Mouse (Mus musculus): ENCODE results near the gene Slc2a1. TPM values are rescaled to one million over a fixed set of nuclear protein-coding genes. Genes with fewer than 3 reads are reported as not detected.
A peak's percentile ranks its signal among the peaks of the same experiment; 100 is the strongest.

Slc2a1 gene
- polyA plus RNA-seq, 1 experiment from 2014 or later = 137 TPM

DNA sequence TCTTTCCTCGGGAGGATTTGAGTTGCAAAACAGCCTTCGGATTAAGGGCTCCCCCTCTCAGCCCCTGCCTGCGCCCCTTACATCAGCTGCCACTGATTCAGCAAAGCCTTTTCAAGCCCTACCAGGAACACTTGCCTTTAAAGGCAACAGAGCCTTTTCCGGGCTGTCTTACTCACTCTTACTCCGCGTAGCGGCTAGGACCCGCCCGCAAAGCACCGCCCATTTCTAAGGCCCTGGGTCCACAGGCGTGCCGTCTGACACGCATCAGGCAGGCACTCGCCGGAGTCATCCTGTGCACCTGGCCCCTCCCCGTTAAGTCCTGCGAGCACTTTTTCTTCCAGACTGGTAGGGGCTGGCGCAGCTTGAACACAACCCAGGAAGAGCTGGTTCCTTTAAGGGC, 2.8 kb upstream of the Slc2a1 start:
- no peaks in the 10 kb centered on the region for H3K9me3 ChIP-seq (ENCODE audit: control insufficient read depth, low read length)
- H3K36me3 ChIP-seq (ENCODE audit: control insufficient read depth, insufficient read depth, low read length) = no peaks in the 10 kb centered on the region
- H3K9ac ChIP-seq (ENCODE audit: low read depth, low read length) = peak overlapping the region; percentile 36; the same call in 1 of the 2 replicates
- 2% methylated on average over 18 of the region's 18 CpGs for WGBS
- 0 out of 2 replicates have a peak overlapping the region, but pooled peaks have one; percentile 24 for H3K27ac ChIP-seq (ENCODE audit: low read depth, low read length)
- peak overlapping the region; percentile 23 for H3K4me3 ChIP-seq (ENCODE audit: low read depth, low read length)
- DNase-seq (ENCODE audit: low spot score) (peak; percentile 64), ATAC-seq (ENCODE audit: low FRiP score) (no peak)
- H3K4me1 ChIP-seq (replicated peaks; ENCODE audit: control insufficient read depth, insufficient read depth, low read length) = peaks cover 7% of the 10 kb centered on the region; the same call in 1 of the 2 replicates
- H3K4me2 ChIP-seq (replicated peaks; ENCODE audit: low read depth, low read length) = peak overlapping the region; percentile 52
- H3K27me3 ChIP-seq (ENCODE audit: control insufficient read depth, insufficient read depth, low read length) = no peaks in the 10 kb centered on the region

DNA sequence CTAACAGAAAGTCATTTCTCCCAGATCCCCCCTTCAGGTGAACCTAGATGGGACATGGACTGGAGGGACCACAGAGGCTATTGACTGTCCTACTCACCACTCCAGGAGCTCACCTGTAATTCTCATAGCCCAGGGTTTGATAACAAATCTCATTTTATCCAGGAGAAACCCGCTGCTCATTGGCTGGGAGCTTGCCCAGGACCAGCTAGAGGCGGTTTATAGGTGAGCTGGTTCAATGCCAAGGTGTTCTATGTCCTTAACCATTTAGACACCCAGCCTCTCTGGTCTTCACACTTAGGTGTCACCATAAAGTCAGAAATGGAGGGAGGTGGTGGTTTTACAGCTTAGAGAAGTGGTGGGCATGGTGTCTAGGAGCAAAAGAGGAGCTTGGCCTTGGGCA, 644 bp upstream of the Slc2a1 start:
- Histone ChIP-seq H3K36me3 (ENCODE audit: control insufficient read depth, insufficient read depth, low read length) (no peaks in the 10 kb centered on the region), H3K4me2 (replicated peaks; ENCODE audit: low read depth, low read length) (peak overlapping the region; percentile 57), H3K27ac (ENCODE audit: low read depth, low read length) (0 out of 2 replicates have a peak overlapping the region, but pooled peaks have one; percentile 12), H3K9ac (ENCODE audit: low read depth, low read length) (no peak overlapping the region), H3K4me1 (replicated peaks; ENCODE audit: control insufficient read depth, insufficient read depth, low read length) (peaks cover 19% of the 10 kb centered on the region), H3K4me3 (ENCODE audit: low read depth, low read length) (peak overlapping the region; percentile 69), H3K9me3 (ENCODE audit: control insufficient read depth, low read length) (no peaks in the 10 kb centered on the region), H3K27me3 (ENCODE audit: control insufficient read depth, insufficient read depth, low read length) (no peaks in the 10 kb centered on the region)
- ATAC-seq (ENCODE audit: low FRiP score) (no peak), DNase-seq (ENCODE audit: low spot score) (no peak)
- 70% methylated on average over 2 of the region's 2 CpGs for WGBS

DNA sequence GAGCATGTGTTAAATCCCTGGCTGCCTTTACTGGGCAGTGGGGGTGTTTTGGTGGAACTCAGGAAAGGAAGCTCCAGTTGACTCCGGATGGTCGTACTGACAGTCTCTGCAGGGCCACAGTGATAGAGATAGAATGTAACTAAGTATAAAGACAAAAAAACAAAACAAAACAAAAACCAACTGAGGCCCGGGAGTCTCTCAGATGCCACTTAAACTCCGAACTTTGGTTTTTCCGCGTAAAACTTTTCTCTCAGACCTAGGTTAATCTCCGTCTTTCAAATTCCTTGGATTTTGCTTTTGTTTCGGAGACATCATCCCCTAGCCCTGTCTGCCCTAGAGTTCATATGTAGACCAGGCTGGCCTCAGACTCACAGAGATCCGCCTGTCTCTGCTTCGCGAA, 1.1 kb downstream of the Slc2a1 start:
- H3K36me3 ChIP-seq (ENCODE audit: control insufficient read depth, insufficient read depth, low read length) = no peaks in the 10 kb centered on the region
- H3K27me3 ChIP-seq (ENCODE audit: control insufficient read depth, insufficient read depth, low read length) = no peaks in the 10 kb centered on the region
- peak overlapping the region; percentile 80 for H3K9ac ChIP-seq (ENCODE audit: low read depth, low read length)
- H3K27ac ChIP-seq (ENCODE audit: low read depth, low read length) = 0 out of 2 replicates have a peak overlapping the region, but pooled peaks have one; percentile 93
- H3K4me1 ChIP-seq (replicated peaks; ENCODE audit: control insufficient read depth, insufficient read depth, low read length) = peaks cover 19% of the 10 kb centered on the region
- WGBS = 6% methylated on average over 11 of the region's 11 CpGs
- DNase-seq (ENCODE audit: low spot score) (no peak), ATAC-seq (ENCODE audit: low FRiP score) (no peak)
- peak overlapping the region; percentile 57 for H3K4me2 ChIP-seq (replicated peaks; ENCODE audit: low read depth, low read length)
- H3K4me3 ChIP-seq (ENCODE audit: low read depth, low read length) = peak overlapping the region; percentile 69
- H3K9me3 ChIP-seq (ENCODE audit: control insufficient read depth, low read length) = no peaks in the 10 kb centered on the region

- DNase-seq (ENCODE audit: low spot score) = no peak
- WGBS = 15% methylated on average over 5 of the region's 5 CpGs
- Histone ChIP-seq H3K4me2 (replicated peaks; ENCODE audit: low read depth, low read length) (peak overlapping the region; percentile 57), H3K36me3 (ENCODE audit: control insufficient read depth, insufficient read depth, low read length) (no peaks in the 10 kb centered on the region), H3K27ac (ENCODE audit: low read depth, low read length) (no peak overlapping the region), H3K4me1 (replicated peaks; ENCODE audit: control insufficient read depth, insufficient read depth, low read length) (peaks cover 17% of the 10 kb centered on the region), H3K27me3 (ENCODE audit: control insufficient read depth, insufficient read depth, low read length) (no peaks in the 10 kb centered on the region), H3K9me3 (ENCODE audit: control insufficient read depth, low read length) (no peaks in the 10 kb centered on the region), H3K9ac (ENCODE audit: low read depth, low read length) (peak overlapping the region; percentile 36; the same call in 1 of the 2 replicates), H3K4me3 (ENCODE audit: low read depth, low read length) (peak overlapping the region; percentile 69)
- no peak for ATAC-seq (ENCODE audit: low FRiP score)
Observed at GRCm38 (mm10) chr4:119110512-119110911, 2.0 kb downstream of the Slc2a1 start.

GRCm38 (mm10) chr4:119111410-119111809, 2.9 kb downstream of the Slc2a1 start:
- Histone ChIP-seq H3K4me2 (replicated peaks; ENCODE audit: low read depth, low read length) (peak overlapping the region; percentile 57), H3K36me3 (ENCODE audit: control insufficient read depth, insufficient read depth, low read length) (no peaks in the 10 kb centered on the region)
- WGBS = 57% methylated on average over 5 of the region's 5 CpGs

DNA sequence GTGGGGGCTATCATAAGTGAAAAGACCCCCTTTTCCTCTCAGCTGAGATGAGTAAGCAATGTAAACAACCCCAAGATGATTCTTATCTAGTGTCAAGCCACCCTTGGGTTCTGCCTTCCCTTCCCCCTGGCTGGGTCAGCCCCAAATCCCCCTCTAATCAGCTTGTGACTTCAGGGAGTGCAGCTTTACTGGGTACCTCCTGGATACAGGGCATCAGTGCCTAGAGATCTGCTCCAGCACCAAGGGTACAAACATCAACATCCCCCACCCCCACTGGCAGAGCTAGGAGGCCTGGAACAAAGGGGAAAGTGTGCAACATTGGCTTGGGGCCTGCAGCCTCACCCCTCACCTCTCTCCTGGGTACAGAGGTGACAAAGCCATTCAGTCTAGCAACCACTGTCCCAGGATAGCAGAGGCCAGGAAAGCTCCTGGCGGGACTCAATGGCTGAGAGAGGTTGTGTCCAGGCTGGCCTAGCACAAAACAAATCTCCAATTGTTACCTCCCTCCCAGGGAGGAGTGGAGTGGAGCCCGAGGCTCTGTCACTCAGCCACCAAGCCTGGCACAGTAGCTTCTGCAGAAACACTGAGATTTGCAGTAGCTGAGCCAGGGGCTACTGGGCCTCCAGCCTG, 3.9 kb downstream of the Slc2a1 start:
- no peak for ATAC-seq (ENCODE audit: low FRiP score)
- Histone ChIP-seq H3K27me3 (ENCODE audit: control insufficient read depth, insufficient read depth, low read length) (no peaks in the 10 kb centered on the region), H3K36me3 (ENCODE audit: control insufficient read depth, insufficient read depth, low read length) (no peaks in the 10 kb centered on the region), H3K9ac (ENCODE audit: low read depth, low read length) (0 out of 2 replicates have a peak overlapping the region, but pooled peaks have one; percentile 21), H3K4me1 (replicated peaks; ENCODE audit: control insufficient read depth, insufficient read depth, low read length) (peaks cover 14% of the 10 kb centered on the region), H3K4me3 (ENCODE audit: low read depth, low read length) (no peak overlapping the region), H3K27ac (ENCODE audit: low read depth, low read length) (no peak overlapping the region), H3K9me3 (ENCODE audit: control insufficient read depth, low read length) (no peaks in the 10 kb centered on the region), H3K4me2 (replicated peaks; ENCODE audit: low read depth, low read length) (no peak overlapping the region; the same call in 1 of the 2 replicates)
- WGBS = 37% methylated on average over 2 of the region's 2 CpGs
- no peak for DNase-seq (ENCODE audit: low spot score)

More at GRCm38 (mm10) chr4:119111410-119111809, 2.9 kb downstream of the Slc2a1 start:
- Histone ChIP-seq H3K27me3 (ENCODE audit: control insufficient read depth, insufficient read depth, low read length) (no peaks in the 10 kb centered on the region), H3K27ac (ENCODE audit: low read depth, low read length) (no peak overlapping the region), H3K9me3 (ENCODE audit: control insufficient read depth, low read length) (no peaks in the 10 kb centered on the region), H3K9ac (ENCODE audit: low read depth, low read length) (peak overlapping the region; percentile 12; the same call in 1 of the 2 replicates), H3K4me3 (ENCODE audit: low read depth, low read length) (peak overlapping the region; percentile 69; the same call in 1 of the 2 replicates), H3K4me1 (replicated peaks; ENCODE audit: control insufficient read depth, insufficient read depth, low read length) (peaks cover 14% of the 10 kb centered on the region)
- DNase-seq (ENCODE audit: low spot score) (no peak), ATAC-seq (ENCODE audit: low FRiP score) (no peak)

DNA sequence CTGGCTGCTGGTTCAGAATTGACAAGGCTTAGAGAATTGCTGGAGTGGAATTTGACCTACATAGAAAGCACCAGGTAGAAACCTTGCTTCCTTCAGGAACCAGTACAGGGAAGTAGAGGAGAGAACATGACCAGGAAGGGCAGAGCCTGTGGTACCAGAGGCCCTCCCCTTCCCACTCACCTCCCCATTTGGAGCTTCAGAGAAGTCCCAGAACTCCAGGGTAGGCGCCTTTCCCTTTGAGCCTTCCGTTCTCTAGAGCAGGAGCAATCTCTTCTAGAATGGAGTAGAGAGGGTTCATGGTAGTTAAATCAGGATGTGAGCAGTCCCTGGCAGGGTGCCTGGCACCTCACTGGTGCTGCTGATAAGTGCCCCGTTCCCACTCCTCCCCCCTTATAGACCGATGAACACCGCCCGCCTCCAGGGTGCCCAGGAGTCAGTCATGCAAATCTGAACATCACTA, 7.1 kb downstream of the Slc2a1 start:
- 57% methylated on average over 6 of the region's 6 CpGs for WGBS
- no peaks in the 10 kb centered on the region for H3K27me3 ChIP-seq (ENCODE audit: control insufficient read depth, insufficient read depth, low read length)
- no peaks in the 10 kb centered on the region for H3K36me3 ChIP-seq (ENCODE audit: control insufficient read depth, insufficient read depth, low read length)
- peaks cover 14% of the 10 kb centered on the region for H3K4me1 ChIP-seq (replicated peaks; ENCODE audit: control insufficient read depth, insufficient read depth, low read length)
- DNase-seq (ENCODE audit: low spot score) (no peak), ATAC-seq (ENCODE audit: low FRiP score) (no peak)
- H3K4me2 ChIP-seq (replicated peaks; ENCODE audit: low read depth, low read length) = no peak overlapping the region
- H3K9ac ChIP-seq (ENCODE audit: low read depth, low read length) = no peak overlapping the region
- no peak overlapping the region for H3K27ac ChIP-seq (ENCODE audit: low read depth, low read length)
- H3K9me3 ChIP-seq (ENCODE audit: control insufficient read depth, low read length) = no peaks in the 10 kb centered on the region
- H3K4me3 ChIP-seq (ENCODE audit: low read depth, low read length) = no peak overlapping the region

DNA sequence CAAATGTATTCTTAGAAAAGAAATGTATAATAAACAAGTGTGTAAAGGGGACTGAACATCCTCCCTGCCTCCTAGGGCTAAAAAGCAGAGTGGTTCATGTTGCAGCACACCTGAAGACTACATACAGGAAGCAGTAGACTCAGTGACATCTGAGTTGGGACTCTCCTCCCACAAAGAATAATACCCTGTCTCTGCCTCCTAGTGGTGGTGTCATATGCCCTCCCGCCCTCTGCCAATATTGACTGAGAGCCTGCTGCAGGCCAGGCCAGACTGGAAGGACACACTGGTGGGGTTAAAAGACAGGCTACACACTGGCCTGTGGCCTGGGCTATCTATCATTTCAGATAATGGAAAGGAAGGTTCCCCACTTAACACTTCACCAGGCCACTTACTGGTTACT, 7.8 kb downstream of the Slc2a1 start:
- H3K4me2 ChIP-seq (replicated peaks; ENCODE audit: low read depth, low read length) = no peak overlapping the region
- 64% methylated on average over 1 of the region's 1 CpGs for WGBS
- H3K36me3 ChIP-seq (ENCODE audit: control insufficient read depth, insufficient read depth, low read length) = no peaks in the 10 kb centered on the region
- H3K27me3 ChIP-seq (ENCODE audit: control insufficient read depth, insufficient read depth, low read length) = no peaks in the 10 kb centered on the region
- no peaks in the 10 kb centered on the region for H3K9me3 ChIP-seq (ENCODE audit: control insufficient read depth, low read length)
- no peak for DNase-seq (ENCODE audit: low spot score)
- H3K4me1 ChIP-seq (replicated peaks; ENCODE audit: control insufficient read depth, insufficient read depth, low read length) = peaks cover 13% of the 10 kb centered on the region
- no peak for ATAC-seq (ENCODE audit: low FRiP score)
- H3K4me3 ChIP-seq (ENCODE audit: low read depth, low read length) = no peak overlapping the region
- no peak overlapping the region for H3K27ac ChIP-seq (ENCODE audit: low read depth, low read length)
- no peak overlapping the region for H3K9ac ChIP-seq (ENCODE audit: low read depth, low read length)

GRCm38 (mm10) chr4:119117571-119117970, 9.1 kb downstream of the Slc2a1 start:
- 77% methylated on average over 5 of the region's 5 CpGs for WGBS
- no peaks in the 10 kb centered on the region for H3K9me3 ChIP-seq (ENCODE audit: control insufficient read depth, low read length)
- H3K4me1 ChIP-seq (replicated peaks; ENCODE audit: control insufficient read depth, insufficient read depth, low read length) = peaks cover 2% of the 10 kb centered on the region; the same call in 1 of the 2 replicates
- H3K9ac ChIP-seq (ENCODE audit: low read depth, low read length) = no peak overlapping the region
- ATAC-seq (ENCODE audit: low FRiP score) (no peak), DNase-seq (ENCODE audit: low spot score) (no peak)
- H3K4me3 ChIP-seq (ENCODE audit: low read depth, low read length) = no peak overlapping the region
- H3K27me3 ChIP-seq (ENCODE audit: control insufficient read depth, insufficient read depth, low read length) = no peaks in the 10 kb centered on the region
- no peak overlapping the region for H3K4me2 ChIP-seq (replicated peaks; ENCODE audit: low read depth, low read length)
- H3K27ac ChIP-seq (ENCODE audit: low read depth, low read length) = no peak overlapping the region
- no peaks in the 10 kb centered on the region for H3K36me3 ChIP-seq (ENCODE audit: control insufficient read depth, insufficient read depth, low read length)
